Mouse (Mus musculus): ENCODE data around the gene Tgfb1.

DNA sequence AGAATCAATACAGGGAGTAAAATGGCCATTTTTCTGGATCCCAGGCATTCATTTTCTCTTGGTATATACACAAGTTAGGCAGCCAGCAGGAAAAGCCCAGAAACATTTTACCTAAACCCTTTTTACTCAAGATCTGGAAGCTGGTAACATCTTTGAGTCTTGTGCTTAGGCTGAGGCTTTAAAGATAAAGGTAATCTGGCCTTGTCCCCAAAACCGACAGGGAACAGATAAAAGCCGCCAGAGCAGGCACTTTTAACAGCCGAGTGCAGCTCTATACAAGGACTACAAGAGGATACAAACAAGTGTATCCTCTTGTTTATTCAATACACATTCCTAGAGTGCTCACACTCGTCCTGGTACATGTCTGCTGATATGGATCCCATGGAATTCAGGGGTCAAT, 48.2 kb downstream of the Tgfb1 start:
- TF ChIP-seq POLR2A (IDR thresholded peaks at IDR 0.05; ENCODE audit: extremely low read depth, insufficient read depth, low read length): no peak
- TF ChIP-seq CTCF (IDR thresholded peaks at IDR 0.05; ENCODE audit: low read depth, low read length): no peak

All from liver, adult 2 months (tissue).